Mouse (Mus musculus) hindbrain, embryonic 15.5 days (tissue): ENCODE results near the gene Nf2. TPM values are rescaled to one million over a fixed set of nuclear protein-coding genes. Genes with fewer than 3 reads are reported as not detected.

Source experiments
- microRNA-seq: library from miRNA; unstranded; fragments of <30 nt; microRNA quantifications from one replicate; pipeline ENCODE4, GENCODE M21; 2016
- polyA plus RNA-seq: library from polyadenylated mRNA; unstranded; fragments of >200 nt; fragmentation: Nextera tagmentation; extraction: Ambion mirVana; gene quantifications from 2 replicates; pipeline ENCODE4 v1.2.1, GENCODE M21; 2015

Gene Nf2
- polyA plus RNA-seq, 1 experiment from 2014 or later: 72.3 TPM

Small RNA genes within 50 kb of the gene (microRNA-seq; reads per million reads assigned to microRNA genes)
- gene Mir6918: 0.65 reads per million

Other genes starting within 250 kb of the Nf2 start
- not detected in 2 replicates for gene Gm11032, start 229.5 kb downstream of the Nf2 start, polyA plus RNA-seq
- 21.1 and 21.4 TPM in 2 replicates for gene Ascc2, start 211.8 kb downstream of the Nf2 start, polyA plus RNA-seq
- 678 and 743 TPM in 2 replicates for gene Uqcr10, start 145.2 kb downstream of the Nf2 start, polyA plus RNA-seq
- gene Zmat5, start 144.9 kb downstream of the Nf2 start, polyA plus RNA-seq: 62.2 and 63.8 TPM in 2 replicates
- 2.3 and 2.7 TPM in 2 replicates for gene Cabp7, start 102.8 kb downstream of the Nf2 start, polyA plus RNA-seq
- gene Nipsnap1, start 24.4 kb upstream of the Nf2 start, polyA plus RNA-seq: 137 and 139 TPM in 2 replicates
- 48.7 and 51.4 TPM in 2 replicates for gene Thoc5, start 45.8 kb upstream of the Nf2 start, polyA plus RNA-seq
- 11.2 and 11.6 TPM in 2 replicates for gene Nefh, start 98.5 kb upstream of the Nf2 start, polyA plus RNA-seq
- gene Ap1b1, start 137.3 kb upstream of the Nf2 start, polyA plus RNA-seq: 99.1 and 105 TPM in 2 replicates
- 1.1 and 1.6 TPM in 2 replicates for gene Rasl10a, start 208.6 kb upstream of the Nf2 start, polyA plus RNA-seq
- 27.0 and 32.2 TPM in 2 replicates for gene Gas2l1, start 215.8 kb upstream of the Nf2 start, polyA plus RNA-seq
- gene Rhbdd3, start 249.4 kb upstream of the Nf2 start, polyA plus RNA-seq: 44.3 and 44.4 TPM in 2 replicates
- gene Ewsr1, start 249.7 kb upstream of the Nf2 start, polyA plus RNA-seq: 564 and 566 TPM in 2 replicates